Mouse (Mus musculus) G1E (cell line): ENCODE measurements around the gene Ibtk. TPM values are rescaled to one million over a fixed set of nuclear protein-coding genes. Genes with fewer than 3 reads are reported as not detected.

Experiments
- ATAC-seq: 2 replicates; pipeline ENCODE4 v1.8.0; 2016; ENCODE audit warnings: mild to moderate bottlenecking; ENCODE audit not compliant: insufficient number of reproducible peaks, poor library complexity, low FRiP score, severe bottlenecking; ENCODE audit errors: extremely low read depth
- DNase-seq: peaks from one replicate; pipeline ENCODE4 v3.0.0; 2012; ENCODE audit warnings: low spot score
- H3K27me3 ChIP-seq: 2 replicates; pipeline ENCODE4 v1.6.1; 2012; ENCODE audit warnings: mild to moderate bottlenecking, low read length, inconsistent platforms; ENCODE audit not compliant: insufficient read depth
- H3K36me3 ChIP-seq: replicated peaks from 2 replicates; pipeline ENCODE3; 2012; ENCODE audit warnings: mild to moderate bottlenecking, inconsistent platforms
- H3K4me1 ChIP-seq: 2 replicates; pipeline ENCODE4 v1.6.1; 2012; ENCODE audit warnings: low read depth, low read length, inconsistent platforms, mixed read lengths; ENCODE audit not compliant: insufficient read depth
- H3K4me3 ChIP-seq: 2 replicates; pipeline ENCODE4 v1.5.1; 2012; ENCODE audit warnings: low read depth, mild to moderate bottlenecking, inconsistent platforms, low read length, moderate library complexity, mixed read lengths
- H3K9me3 ChIP-seq: replicated peaks from 2 replicates; pipeline ENCODE4 v1.6.1; 2012; ENCODE audit warnings: inconsistent platforms
- CTCF ChIP-seq: IDR thresholded peaks from 2 replicates; pipeline ENCODE4 v1.5.1; 2012; ENCODE audit warnings: low read depth, low read length, inconsistent platforms, mixed read lengths
- GATA1 ChIP-seq: IDR thresholded peaks from 2 replicates; pipeline ENCODE4 v1.6.1; 2012; ENCODE audit warnings: borderline replicate concordance, low read length, inconsistent platforms, mixed read lengths
- GATA2 ChIP-seq: IDR thresholded peaks from 2 replicates; pipeline ENCODE4 v1.6.1; 2012; ENCODE audit warnings: low read depth, low read length, inconsistent platforms, borderline replicate concordance
- POLR2AphosphoS5 ChIP-seq: IDR thresholded peaks from 2 replicates; pipeline ENCODE4 v1.6.1; 2012; ENCODE audit warnings: low read depth, low read length, inconsistent platforms; ENCODE audit not compliant: insufficient replicate concordance
- TAL1 ChIP-seq: conservative IDR thresholded peaks from 2 replicates; pipeline ENCODE4 v1.6.1; 2012; ENCODE audit warnings: low read depth, low read length, inconsistent platforms, mixed read lengths
- polyA plus RNA-seq: library from polyadenylated mRNA; stranded (reverse); fragments of >175 nt; gene quantifications from 2 replicates; pipeline ENCODE4 v1.2.3, GENCODE M21; 2012
- total RNA-seq, 2 experiments: library from RNA; stranded (forward) in 1 of 2; stranded (reverse) in 1 of 2; fragments of 200-1000 nt in 1 of 2; fragments of >200 nt in 1 of 2; fragmentation: Nextera tagmentation in 1 of 2; gene quantifications; 2 replicates each; pipeline ENCODE4 v1.2.3; 2014 to 2017

Gene Ibtk
- total and polyA plus RNA-seq, 3 experiments: 23.0 to 63.5 (median 45.5) TPM

DNA sequence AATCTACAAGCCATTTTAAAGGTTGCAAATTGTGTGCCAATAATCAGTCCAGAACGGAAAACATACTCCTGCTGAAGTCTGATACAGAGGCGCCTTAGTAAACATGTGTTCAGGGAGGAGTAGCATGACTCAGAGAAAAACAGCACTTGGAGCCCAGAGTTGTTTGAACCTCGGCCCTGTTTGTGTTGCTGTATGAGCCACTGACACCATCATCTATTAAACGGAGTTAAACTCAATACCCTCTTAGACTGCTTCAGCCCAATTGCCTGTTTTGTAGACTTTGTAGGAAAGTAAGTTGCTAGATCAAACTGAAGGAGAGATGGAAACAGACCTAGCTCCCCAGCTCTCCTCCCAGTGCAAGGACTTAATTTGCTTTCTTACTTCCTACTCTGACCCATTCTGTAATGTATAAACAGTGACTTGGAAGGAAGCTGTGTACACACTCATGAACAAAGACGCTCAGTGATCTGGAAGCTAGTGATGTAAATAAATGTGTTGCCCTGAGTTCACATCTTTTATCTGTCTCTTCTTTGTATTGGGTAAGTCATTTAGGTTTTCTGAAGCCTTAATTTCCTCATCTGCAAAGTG, 882 bp upstream of the Ibtk start:
- Histone ChIP-seq H3K27me3 (no peaks in the 10 kb centered on the region), H3K4me1 (peaks cover 24% of the 10 kb centered on the region), H3K36me3 (peaks cover 13% of the 10 kb centered on the region), H3K9me3 (no peaks in the 10 kb centered on the region), H3K4me3 (peak overlapping the region; percentile 89)
- ATAC-seq (peak; percentile 32), DNase-seq (peak; percentile 4)
- TF ChIP-seq GATA1: no peak
- TF ChIP-seq TAL1: no peak

DNA sequence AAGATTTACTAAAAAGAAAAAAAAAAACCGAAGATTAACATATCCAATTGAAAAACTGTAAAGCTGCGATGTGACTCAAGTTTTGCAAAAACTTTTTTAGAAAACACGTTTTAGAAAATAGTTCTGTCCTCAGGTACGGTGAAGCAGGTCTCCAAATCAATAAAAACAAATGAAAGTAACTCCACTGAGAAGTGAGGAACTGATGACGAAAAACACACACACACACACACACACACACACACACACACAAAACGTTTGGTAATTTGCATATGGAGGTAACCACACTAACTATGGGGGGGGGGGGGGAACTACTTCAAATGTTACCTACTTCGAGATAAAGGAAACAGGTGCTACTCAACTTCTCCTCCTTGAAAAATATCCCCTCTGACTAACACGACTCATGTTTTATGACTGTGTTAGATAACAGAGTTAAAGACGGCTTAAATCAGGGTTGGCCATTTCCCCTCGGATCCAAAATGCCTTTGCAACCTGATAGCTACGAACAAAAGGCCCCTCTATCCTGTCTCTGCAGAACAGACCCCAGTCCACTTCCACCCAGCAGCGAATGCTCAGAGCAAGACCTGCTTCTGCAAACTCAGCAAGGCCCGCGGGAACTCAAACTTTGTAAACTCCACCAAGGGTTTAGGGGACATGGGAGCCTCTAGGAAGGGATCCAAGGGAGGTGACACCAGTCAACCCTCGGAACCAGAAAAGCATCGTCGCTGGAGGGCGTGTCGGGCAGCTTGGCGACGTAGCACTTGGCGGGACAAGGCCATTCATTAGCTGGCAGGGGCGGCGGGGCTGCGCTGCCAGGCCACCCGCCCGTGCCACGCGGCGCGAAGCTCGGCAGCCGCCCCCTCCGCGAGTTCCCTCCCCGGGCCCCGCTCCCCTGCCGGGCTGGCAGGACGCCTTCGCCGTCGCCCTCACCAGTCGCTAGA, 661 bp downstream of the Ibtk start:
- Histone ChIP-seq H3K4me1 (peaks cover 24% of the 10 kb centered on the region), H3K27me3 (no peaks in the 10 kb centered on the region), H3K36me3 (peaks cover 17% of the 10 kb centered on the region), H3K4me3 (peak overlapping the region; percentile 89), H3K9me3 (no peaks in the 10 kb centered on the region)
- peak; percentile 58 for ATAC-seq
- no peak for TF ChIP-seq POLR2AphosphoS5
- no peak for TF ChIP-seq GATA1
- TF ChIP-seq TAL1: no peak
- no peak for TF ChIP-seq CTCF
- TF ChIP-seq GATA2: no peak
- peak; percentile 53 for DNase-seq

DNA sequence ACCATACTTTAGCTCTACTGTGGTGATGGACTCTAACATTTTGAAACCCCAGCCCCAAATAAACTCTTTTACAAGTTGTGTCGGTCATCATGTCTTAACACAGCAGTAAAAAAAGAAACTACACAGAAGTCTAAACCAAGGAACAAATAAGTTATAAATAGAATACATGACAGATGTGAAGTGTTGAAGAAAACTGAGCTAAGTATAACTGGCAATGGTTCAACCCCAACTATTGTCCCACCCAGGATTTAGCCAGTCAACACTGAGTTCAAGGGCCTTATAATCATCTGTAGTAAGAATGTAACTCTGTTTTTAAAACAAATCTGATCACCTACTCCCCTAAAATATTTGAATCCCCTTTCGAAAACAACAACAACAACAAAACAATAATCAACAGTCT, 3.6 kb downstream of the Ibtk start:
- peaks cover 36% of the 10 kb centered on the region for H3K36me3 ChIP-seq
- DNase-seq (no peak), ATAC-seq (no peak)
- no peaks in the 10 kb centered on the region for H3K9me3 ChIP-seq
- H3K4me3 ChIP-seq: no peak overlapping the region
- no peaks in the 10 kb centered on the region for H3K27me3 ChIP-seq
- H3K4me1 ChIP-seq: peaks cover 25% of the 10 kb centered on the region
- no peak for TF ChIP-seq GATA1
- TF ChIP-seq POLR2AphosphoS5: no peak
- TF ChIP-seq GATA2: no peak
- TF ChIP-seq TAL1: no peak
- no peak for TF ChIP-seq CTCF

DNA sequence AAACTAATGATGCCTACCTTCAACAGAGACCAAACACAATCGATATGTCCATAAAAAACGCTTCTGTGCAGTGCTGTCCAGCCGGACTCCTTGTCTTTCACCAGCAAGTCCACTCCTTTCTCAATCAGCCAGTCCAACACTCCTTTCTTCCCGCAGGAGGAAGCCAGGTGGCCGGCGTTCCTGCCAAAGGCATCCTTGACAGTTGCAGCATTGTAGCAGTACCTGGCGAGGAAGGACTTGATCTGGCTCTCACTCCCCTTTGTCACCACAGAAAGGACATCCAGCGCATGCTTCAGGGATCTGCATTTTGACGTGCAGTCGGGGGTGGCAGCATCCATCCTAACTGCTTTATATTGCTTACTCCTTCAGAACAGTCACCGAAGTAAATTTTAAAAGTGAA, 5.8 kb downstream of the Ibtk start:
- Histone ChIP-seq H3K9me3 (no peaks in the 10 kb centered on the region), H3K4me3 (no peak overlapping the region), H3K27me3 (no peaks in the 10 kb centered on the region), H3K36me3 (peaks cover 52% of the 10 kb centered on the region), H3K4me1 (peaks cover 16% of the 10 kb centered on the region; the same call in 1 of the 2 replicates)
- DNase-seq: no peak
- TF ChIP-seq CTCF (no peak), GATA2 (no peak), TAL1 (no peak), POLR2AphosphoS5 (no peak), GATA1 (no peak)
- ATAC-seq: no peak

DNA sequence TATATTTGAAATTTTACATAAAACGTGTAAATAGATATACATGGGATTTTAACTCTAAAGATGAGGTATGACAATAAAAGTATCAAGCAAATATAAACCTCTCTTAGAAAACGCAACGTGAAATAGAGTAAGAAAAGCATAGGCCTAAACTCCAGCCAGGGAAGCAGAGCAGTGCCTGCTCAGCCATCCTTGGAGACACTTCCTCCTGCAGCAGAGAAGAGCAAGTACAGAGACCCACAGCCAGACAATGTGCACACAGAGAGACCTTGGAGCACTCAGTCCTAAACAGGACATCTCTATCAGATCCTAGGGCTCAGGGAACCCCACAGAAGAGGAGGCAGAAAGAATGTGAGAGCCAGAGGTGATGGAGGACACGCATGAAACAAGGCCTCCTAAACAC, 7.0 kb downstream of the Ibtk start:
- Histone ChIP-seq H3K4me3 (no peak overlapping the region), H3K27me3 (no peaks in the 10 kb centered on the region), H3K36me3 (peaks cover 62% of the 10 kb centered on the region), H3K9me3 (no peaks in the 10 kb centered on the region), H3K4me1 (peaks cover 11% of the 10 kb centered on the region; the same call in 1 of the 2 replicates)
- ATAC-seq (no peak), DNase-seq (no peak)
- TF ChIP-seq GATA1 (no peak), CTCF (no peak)

DNA sequence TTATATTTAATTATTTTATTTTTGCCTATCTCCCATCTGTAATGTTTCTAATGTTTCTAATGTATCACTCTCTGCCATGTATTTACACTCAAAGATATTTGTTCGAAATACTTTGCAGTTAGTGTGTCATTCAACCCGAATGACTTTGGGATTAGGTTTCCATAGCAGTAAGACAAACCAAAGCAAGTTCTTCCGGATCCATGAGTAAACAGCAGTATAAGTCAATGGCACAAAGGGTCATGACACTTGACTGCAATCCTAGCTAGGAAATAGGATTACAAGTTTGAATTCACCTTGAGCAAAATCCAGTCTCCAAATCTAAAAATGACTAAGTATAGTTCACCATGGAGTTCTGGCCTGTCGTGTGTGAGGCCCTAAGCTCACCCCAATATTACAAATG, 9.9 kb downstream of the Ibtk start:
- H3K4me1 ChIP-seq: peaks cover 7% of the 10 kb centered on the region; the same call in 1 of the 2 replicates
- H3K36me3 ChIP-seq: peaks cover 75% of the 10 kb centered on the region
- no peaks in the 10 kb centered on the region for H3K9me3 ChIP-seq
- no peaks in the 10 kb centered on the region for H3K27me3 ChIP-seq
- no peak for DNase-seq
- ATAC-seq: no peak
- TF ChIP-seq POLR2AphosphoS5 (no peak), GATA1 (no peak)
- H3K4me3 ChIP-seq: no peak overlapping the region

DNA sequence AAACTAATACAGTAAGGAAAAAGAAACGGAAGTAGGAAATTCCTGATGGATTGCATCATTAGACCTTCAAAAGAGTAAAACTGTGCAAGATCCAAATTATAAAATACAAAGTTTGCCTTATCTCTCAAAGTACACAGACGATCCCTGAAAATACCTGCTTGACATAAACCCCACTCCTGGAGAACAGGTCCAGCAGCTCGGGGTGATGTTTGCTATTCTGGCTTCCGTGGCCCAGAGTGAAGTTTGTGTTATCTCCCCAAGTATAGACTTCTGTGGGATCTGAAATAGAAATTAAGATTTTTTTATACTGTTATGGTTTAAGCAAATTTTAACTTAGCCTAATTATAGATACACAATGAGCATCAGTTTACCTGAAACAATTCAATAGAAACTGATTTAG, 14.3 kb downstream of the Ibtk start:
- Histone ChIP-seq H3K27me3 (no peaks in the 10 kb centered on the region), H3K4me3 (no peak overlapping the region), H3K36me3 (peaks cover 84% of the 10 kb centered on the region), H3K9me3 (no peaks in the 10 kb centered on the region), H3K4me1 (no peaks in the 10 kb centered on the region)
- ATAC-seq (no peak), DNase-seq (no peak)
- TF ChIP-seq GATA2 (no peak), TAL1 (no peak), POLR2AphosphoS5 (no peak)
